ENCODE assay signal across 24 mouse cellular contexts in genomic region chr13:91356516-91356915, GRCm38 (mm10).
DNase-seq lines count a peak whose midpoint lies in the region; ATAC-seq and TF ChIP-seq lines count a peak whose summit lies in the region.
"Had no signal": no experiment of that assay in that cellular context is flagged by ENCODE, and none has a peak within 500 bp of the region (broad histone marks: within the 10 kb centered on the region; RNA-seq: fewer than 3 reads in every experiment).

No protein-coding gene starts in this region.

- WGBS in cerebellum, adult 2 months: 25% methylated on average over 9 of the region's 9 CpGs

- no peak overlapping the region for H3K27ac ChIP-seq in cerebellum, adult 2 months (ENCODE audit: insufficient read depth, low read length)
- H3K27ac ChIP-seq: embryonic facial prominence, embryonic 13.5 days; embryonic facial prominence, embryonic 15.5 days; forebrain, embryonic 10.5 days; forebrain, embryonic 12.5 days had no signal

- H3K27me3 ChIP-seq in cerebellum, adult 2 months (ENCODE audit: control insufficient read depth, insufficient read depth, low read length): no peaks in the 10 kb centered on the region
- H3K27me3 ChIP-seq: CH12.LX; embryonic facial prominence, embryonic 13.5 days; embryonic facial prominence, embryonic 15.5 days; forebrain, embryonic 12.5 days; Patski had no signal

- TF ChIP-seq CTCF in cerebellum, adult 2 months (IDR thresholded peaks at IDR 0.05; ENCODE audit: borderline replicate concordance, insufficient read depth, low read depth, low read length): no peak

- ATAC-seq in cerebellum, adult (ENCODE audit: insufficient number of reproducible peaks, low FRiP score, low TSS enrichment): peak; percentile 84
- ATAC-seq: activated CD4-positive, CD25-positive, alpha-beta regulatory T cell, adult 4 months; CD4-positive, CD25-positive, alpha-beta regulatory T cell, adult 4 months; forebrain, embryonic 14.5 days; forebrain, embryonic 16.5 days; Patski had no signal

- DNase-seq in cerebellum, adult 11-12 months: no peak
- DNase-seq in cerebellum, adult 2 months: peak; percentile 46 to 53
- no peak for DNase-seq in cerebellum, adult 11 months
- peak; percentile 21 to 29 for DNase-seq in cerebellum, postnatal 36 days
- no peak for DNase-seq in cerebellum, postnatal 4 days (ENCODE audit: low spot score in 2 of 2)
- DNase-seq in brain, adult 2 months (ENCODE audit: low read depth, low spot score): peak; percentile 60
- DNase-seq: adrenal gland, adult 8-10 months; adrenal gland, postnatal 14 days; adrenal gland, postnatal 36 days; B cell, adult 2 months; cerebellum, adult 9-11 months; embryo, embryonic 11 days had no signal

- no peak overlapping the region for H3K4me3 ChIP-seq in cerebellum, adult 2 months (replicated peaks; ENCODE audit: insufficient read depth, low read depth, low read length)
- H3K4me3 ChIP-seq: embryonic facial prominence, embryonic 13.5 days; embryonic facial prominence, embryonic 15.5 days; erythroblast, embryonic 14.5 days; forebrain, embryonic 10.5 days; forebrain, embryonic 12.5 days had no signal

- TF ChIP-seq POLR2A in cerebellum, adult 2 months (IDR thresholded peaks at IDR 0.05; ENCODE audit: borderline replicate concordance, insufficient read depth, low read length): no peak

- peaks cover 4% of the 10 kb centered on the region; the same call in 1 of the 2 replicates for H3K4me1 ChIP-seq in cerebellum, adult 2 months (ENCODE audit: control insufficient read depth, insufficient read depth, low read length)
- H3K4me1 ChIP-seq: embryonic facial prominence, embryonic 13.5 days; embryonic facial prominence, embryonic 15.5 days; forebrain, embryonic 10.5 days; forebrain, embryonic 12.5 days had no signal

Comparison
In these comparisons a context has a peak if more than half of its experiments do, and no peak if none do; other contexts are left out.
1. DNase-seq: peak in cerebellum, adult 2 months (2 of 2), cerebellum, postnatal 36 days (2 of 2) and brain, adult 2 months (single experiment); none in cerebellum, adult 11-12 months (single experiment), cerebellum, adult 11 months (single experiment) and cerebellum, postnatal 4 days (0 of 2).